Mouse (Mus musculus) cerebellum, adult 9-10 months (tissue): ENCODE data around the gene 4933427D14Rik.

Experiments used
- DNase-seq: peaks from one replicate; pipeline ENCODE4 v3.0.0; 2022

The 4933427D14Rik gene

GRCm38 (mm10) chr11:72207204-72207833 is at the start of gene 4933427D14Rik, which contains the start of gene Txndc17:
TSS of gene 4933427D14Rik (minus strand) at chr11:72207459.
TSS of gene Txndc17 (plus strand) at chr11:72207547.
- peak; percentile 84 for DNase-seq

GRCm38 (mm10) chr11:72256441-72256840 is 49.2 kb upstream of the 4933427D14Rik start:
- no peak for DNase-seq

- DNase-seq = no peak
Measured at GRCm38 (mm10) chr11:72255629-72256028, 48.4 kb upstream of the 4933427D14Rik start.

GRCm38 (mm10) chr11:72245196-72245753 is 38.0 kb upstream of the 4933427D14Rik start:
- no peak for DNase-seq

GRCm38 (mm10) chr11:72240062-72240860 is 33.0 kb upstream of the 4933427D14Rik start:
- no peak for DNase-seq

GRCm38 (mm10) chr11:72234013-72234412 is 26.8 kb upstream of the 4933427D14Rik start:
- DNase-seq = no peak

- DNase-seq = no peak
Measured at GRCm38 (mm10) chr11:72232991-72233390, 25.7 kb upstream of the 4933427D14Rik start.

GRCm38 (mm10) chr11:72232068-72232467 is 24.8 kb upstream of the 4933427D14Rik start:
- no peak for DNase-seq

- no peak for DNase-seq
Measured at GRCm38 (mm10) chr11:72228513-72228912, 21.3 kb upstream of the 4933427D14Rik start.

- DNase-seq = no peak
Measured at GRCm38 (mm10) chr11:72226901-72227300, 19.6 kb upstream of the 4933427D14Rik start.

GRCm38 (mm10) chr11:72226020-72226791 is 18.9 kb upstream of the 4933427D14Rik start:
- peak; percentile 78 for DNase-seq

- peak; percentile 81 for DNase-seq
Measured at GRCm38 (mm10) chr11:72224865-72225264, 17.6 kb upstream of the 4933427D14Rik start.

GRCm38 (mm10) chr11:72223414-72223813 is 16.2 kb upstream of the 4933427D14Rik start:
- no peak for DNase-seq

GRCm38 (mm10) chr11:72221278-72221677 is 14.0 kb upstream of the 4933427D14Rik start:
- peak; percentile 67 for DNase-seq

- no peak for DNase-seq
Measured at GRCm38 (mm10) chr11:72217116-72217515, 9.9 kb upstream of the 4933427D14Rik start.

GRCm38 (mm10) chr11:72215410-72215797 is 8.1 kb upstream of the 4933427D14Rik start, which contains the start of gene Med31:
TSS of gene Med31 (minus strand) at chr11:72215592.
- DNase-seq = peak; percentile 88

GRCm38 (mm10) chr11:72214591-72215409 is 7.5 kb upstream of the 4933427D14Rik start:
- peak; percentile 93 for DNase-seq

GRCm38 (mm10) chr11:72207834-72208377 is 647 bp upstream of the 4933427D14Rik start:
- DNase-seq = no peak

GRCm38 (mm10) chr11:72206341-72207203 is 687 bp downstream of the 4933427D14Rik start, which contains the start of gene Gm43951:
TSS of gene Gm43951 (minus strand) at chr11:72206840.
- no peak for DNase-seq

GRCm38 (mm10) chr11:72205256-72205655 is 2.0 kb downstream of the 4933427D14Rik start:
- DNase-seq = no peak

GRCm38 (mm10) chr11:72203440-72203839 is 3.8 kb downstream of the 4933427D14Rik start:
- no peak for DNase-seq
